Mouse (Mus musculus) bone marrow, adult 2 months (tissue): ENCODE results near the gene Medag.

ENCODE experiments used
- CTCF ChIP-seq: fragments of 200-500 bp; IDR thresholded peaks from 2 replicates; pipeline ENCODE4 v1.5.1; 2011; ENCODE audit warnings: low read length, control low read depth; ENCODE audit not compliant: control insufficient read depth, insufficient read depth
- POLR2A ChIP-seq: fragments of 200-500 bp; IDR thresholded peaks from 2 replicates; pipeline ENCODE4 v1.6.1; 2011; ENCODE audit warnings: low read depth, mild to moderate bottlenecking, control low read depth, low read length, borderline replicate concordance; ENCODE audit not compliant: control insufficient read depth

DNA sequence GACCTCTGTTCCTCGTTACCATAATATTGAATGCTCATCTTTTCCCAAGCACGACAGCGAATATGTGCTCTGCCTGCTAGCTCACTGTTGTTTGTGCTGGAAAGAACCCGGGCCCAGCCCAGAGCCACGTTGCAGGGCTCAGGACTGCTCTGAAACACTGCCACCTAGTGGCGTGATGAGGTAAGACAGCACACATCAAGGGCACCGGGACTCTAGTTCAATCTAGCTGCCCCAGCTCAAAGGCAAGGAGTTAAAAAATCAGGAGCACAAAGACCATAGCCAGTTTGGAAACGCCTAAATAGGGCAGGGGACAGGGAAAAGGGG is 35.7 kb upstream of the Medag start:
- TF ChIP-seq CTCF (peak; percentile 97), POLR2A (no peak)
